Mouse (Mus musculus) ES-Bruce4 (cell line): ENCODE measurements around the gene Camta2.

Experiments
- EP300 ChIP-seq: IDR thresholded peaks from 2 replicates; pipeline ENCODE4 v1.6.1; 2011; ENCODE audit warnings: low read depth, low read length; ENCODE audit not compliant: insufficient read depth
- POLR2A ChIP-seq: IDR thresholded peaks from one replicate; pipeline ENCODE4 v1.8.1; 2011; ENCODE audit warnings: low read length; ENCODE audit not compliant: insufficient read depth

GRCm38 (mm10) chr11:70657991-70658390, 29.9 kb downstream of the Camta2 start:
- no peak for TF ChIP-seq POLR2A
- no peak for TF ChIP-seq EP300
